Mouse (Mus musculus): Measurements from ENCODE around the gene Scamp3.

GRCm38 (mm10) chr3:89133063-89133450 is 44.2 kb upstream of the Scamp3 start:
- TF ChIP-seq GATA1 (IDR thresholded peaks at IDR 0.05; ENCODE audit: low read length) (no peak), TAL1 (IDR thresholded peaks at IDR 0.05; ENCODE audit: low read length) (no peak)

All from erythroblast, embryonic 14.5 days (primary cell).